Mouse (Mus musculus) right cerebral cortex, adult 2 months (tissue): Measurements from ENCODE around the gene Coq5.
A peak's percentile ranks its signal among the peaks of the same experiment; 100 is the strongest.
"Not testable (repeated sequence)": the region's sequence is repeated elsewhere in the genome, so short reads cannot be mapped to it uniquely, and the experiment has no call there.

Experiments
- DNase-seq, 2 experiments: peaks; one replicate each; pipeline ENCODE4 v3.0.0; 2021 to 2022; ENCODE audit warnings: low spot score in 2 of 2

The Coq5 gene

GRCm38 (mm10) chr5:115267469-115268045 lies 11.9 kb upstream of the Coq5 start:
- DNase-seq: no peak

- no peak for DNase-seq
Measured at GRCm38 (mm10) chr5:115268266-115268665, 11.2 kb upstream of the Coq5 start.

- DNase-seq: no peak
Measured at GRCm38 (mm10) chr5:115269969-115270368, 9.5 kb upstream of the Coq5 start.

DNA sequence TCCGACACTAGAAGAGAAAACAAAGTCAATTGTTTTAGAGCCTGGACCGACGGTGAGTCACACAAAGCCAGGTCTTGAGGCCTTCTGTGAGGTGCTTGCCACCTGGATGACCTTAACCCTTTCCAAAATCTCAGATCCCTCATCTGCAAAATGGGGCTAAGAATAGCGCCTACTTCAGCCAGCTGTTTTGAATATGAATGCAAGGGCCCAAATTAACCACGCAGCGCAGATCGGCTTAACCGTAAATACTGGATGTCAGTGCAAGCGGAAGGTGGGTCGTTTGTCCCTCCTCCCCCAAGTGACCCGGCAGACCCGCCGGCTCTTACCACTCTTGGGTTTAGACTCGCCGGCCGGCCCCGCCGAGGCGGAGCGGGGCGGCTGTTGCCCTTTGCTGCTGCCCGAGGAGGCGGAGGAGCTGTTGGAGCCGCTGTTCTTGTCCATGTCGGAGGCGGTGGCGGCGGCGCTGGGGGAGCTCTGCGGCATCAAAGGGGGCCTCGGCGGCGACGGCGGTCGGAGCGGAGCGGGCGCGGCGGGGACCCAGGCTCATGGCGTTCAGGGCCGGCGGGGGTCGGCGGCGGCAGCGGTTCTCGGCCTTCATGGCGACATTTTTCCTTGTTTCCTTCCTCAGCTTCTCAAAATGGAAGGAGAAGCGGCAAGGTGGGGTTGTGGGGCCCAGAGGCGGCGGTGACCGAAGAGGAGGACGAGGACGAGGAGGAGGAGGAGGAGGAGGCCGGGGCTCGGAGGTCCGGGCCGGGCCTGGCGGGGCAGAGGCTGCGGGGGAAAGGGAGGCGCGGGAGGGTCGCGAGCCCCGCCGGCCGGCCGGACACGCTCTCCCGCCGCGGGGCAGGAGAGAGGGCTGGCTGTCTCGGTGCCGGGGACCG lies 7.3 kb upstream of the Coq5 start:
- DNase-seq: peak; percentile 29 to 36

- DNase-seq: peak; percentile 99 to 100
Measured at GRCm38 (mm10) chr5:115272812-115273548, 6.5 kb upstream of the Coq5 start, which contains the start of gene Rnf10. Gene Rnf10 (minus strand): TSS chr5:115272898.

DNA sequence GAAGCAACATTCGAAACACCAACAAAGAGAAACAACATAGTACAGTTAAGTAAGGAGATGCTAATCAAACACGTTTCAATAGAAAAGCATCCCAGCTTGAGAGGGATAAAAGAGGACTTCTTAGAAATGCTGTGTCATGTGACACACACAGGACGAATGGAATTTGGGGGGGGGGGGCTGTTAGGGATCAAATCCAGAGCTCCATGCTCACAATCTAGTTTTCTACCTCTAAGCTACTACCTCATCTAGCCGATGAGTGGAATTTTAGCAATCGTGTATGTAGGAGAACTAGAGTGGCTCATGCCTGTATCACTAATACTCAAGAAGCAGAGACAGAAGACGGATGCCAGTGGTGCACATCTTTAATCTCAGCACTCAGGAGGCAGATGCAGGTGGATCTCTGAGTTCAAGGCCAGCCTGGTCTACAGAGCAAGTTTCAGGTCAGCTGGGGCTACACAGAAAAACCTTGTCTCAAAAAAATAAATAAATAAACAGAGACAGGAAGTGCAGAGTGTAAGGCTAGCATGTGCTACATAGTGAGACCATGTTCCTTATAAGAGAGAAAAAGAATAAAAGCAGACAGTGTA lies 5.8 kb upstream of the Coq5 start:
- no peak for DNase-seq

- no peak for DNase-seq
Measured at GRCm38 (mm10) chr5:115274353-115274752, 5.1 kb upstream of the Coq5 start.

GRCm38 (mm10) chr5:115274771-115275170 lies 4.7 kb upstream of the Coq5 start:
- DNase-seq: no peak

- no peak for DNase-seq
Measured at GRCm38 (mm10) chr5:115275998-115276397, 3.5 kb upstream of the Coq5 start.

DNA sequence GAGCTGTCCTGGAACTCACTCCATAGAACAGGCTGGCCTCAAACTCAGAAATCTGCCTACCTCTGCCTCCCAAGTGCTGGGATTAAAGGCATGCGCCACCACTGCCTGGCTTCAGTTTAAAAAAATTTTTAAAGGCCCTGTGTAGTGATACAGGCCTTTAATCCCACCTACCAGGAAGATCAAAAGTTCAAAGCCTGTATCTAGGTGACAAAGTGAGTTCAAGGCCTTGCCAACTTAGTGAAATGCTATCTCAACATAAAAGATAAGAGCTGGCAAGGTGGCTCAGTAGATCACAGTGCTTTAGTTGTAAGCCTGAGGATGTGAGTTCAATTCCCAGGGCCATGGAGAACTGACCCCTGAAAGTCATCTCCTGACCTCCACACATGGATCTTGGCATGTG lies 1.4 kb upstream of the Coq5 start:
- DNase-seq: no peak

- DNase-seq: no peak
Measured at GRCm38 (mm10) chr5:115278785-115279184, 681 bp upstream of the Coq5 start.

DNA sequence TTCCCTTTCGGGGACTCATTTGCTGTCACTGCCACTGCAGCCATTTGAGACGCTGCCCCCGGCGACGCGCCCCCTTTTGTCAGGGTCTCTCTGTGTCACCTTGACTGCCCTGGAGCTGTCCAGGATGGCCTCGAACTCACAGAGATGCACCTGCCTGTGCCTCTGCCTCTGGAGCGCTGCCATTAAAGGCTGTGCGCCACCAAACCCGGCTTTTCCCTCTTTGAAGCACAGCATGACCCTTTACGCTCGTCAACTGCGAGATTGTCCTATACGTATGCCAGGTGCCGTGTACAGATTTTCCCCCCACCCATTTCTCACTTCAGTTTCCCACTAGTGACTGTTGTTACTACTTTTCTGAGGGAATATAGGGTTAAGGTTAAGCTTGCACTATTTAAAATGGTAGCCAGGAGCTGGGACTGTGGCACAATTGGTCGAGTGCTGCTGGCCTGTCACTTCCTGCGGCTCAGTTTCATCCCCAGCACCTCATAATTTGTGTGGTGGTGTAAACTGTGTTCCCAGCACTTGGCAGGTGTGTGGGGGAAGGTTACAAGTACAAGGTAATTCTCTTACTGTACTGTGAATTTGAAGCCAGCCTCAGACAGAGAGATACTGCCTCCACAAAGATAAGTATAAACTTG lies 703 bp downstream of the Coq5 start:
- DNase-seq: no peak

GRCm38 (mm10) chr5:115284735-115285134 lies 5.3 kb downstream of the Coq5 start:
- no peak for DNase-seq

DNA sequence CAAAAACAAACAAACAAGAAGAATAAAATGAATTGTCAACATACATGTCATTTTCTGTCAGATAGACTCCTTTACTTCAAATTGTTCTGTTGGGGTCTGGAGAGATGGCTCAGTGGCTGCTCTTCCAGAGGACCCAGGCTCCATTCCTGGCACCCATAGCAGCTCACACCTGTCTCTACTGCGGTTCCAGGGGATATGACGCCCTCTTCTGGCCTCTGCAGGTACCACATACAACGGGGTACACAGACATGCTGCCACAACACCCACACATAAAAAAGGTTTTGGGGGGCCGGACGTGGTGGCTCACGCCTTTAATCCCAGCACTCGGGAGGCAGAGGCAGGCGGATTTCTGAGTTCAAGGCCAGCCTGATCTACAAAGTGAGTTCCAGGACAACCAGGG lies 14.7 kb downstream of the Coq5 start:
- DNase-seq: no peak

DNA sequence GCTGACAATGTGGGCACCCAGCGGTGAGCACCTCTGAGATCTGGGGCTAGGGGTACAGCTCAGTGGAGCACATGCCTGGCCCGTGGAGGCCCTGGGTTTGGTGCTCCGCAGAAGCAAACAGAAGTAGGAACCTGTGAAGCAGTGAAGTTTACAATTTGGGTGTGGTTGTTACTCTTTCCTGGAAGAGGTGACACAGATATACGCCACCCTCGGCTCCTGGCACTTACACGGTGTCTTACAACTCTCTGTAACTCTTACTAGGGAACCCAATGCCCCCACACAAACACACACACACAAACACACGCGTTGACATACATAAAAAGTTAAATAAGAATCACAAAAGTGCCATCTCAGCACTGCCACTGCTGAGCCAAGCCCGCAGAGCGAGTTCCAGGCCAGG lies 16.9 kb downstream of the Coq5 start:
- DNase-seq: no peak

DNA sequence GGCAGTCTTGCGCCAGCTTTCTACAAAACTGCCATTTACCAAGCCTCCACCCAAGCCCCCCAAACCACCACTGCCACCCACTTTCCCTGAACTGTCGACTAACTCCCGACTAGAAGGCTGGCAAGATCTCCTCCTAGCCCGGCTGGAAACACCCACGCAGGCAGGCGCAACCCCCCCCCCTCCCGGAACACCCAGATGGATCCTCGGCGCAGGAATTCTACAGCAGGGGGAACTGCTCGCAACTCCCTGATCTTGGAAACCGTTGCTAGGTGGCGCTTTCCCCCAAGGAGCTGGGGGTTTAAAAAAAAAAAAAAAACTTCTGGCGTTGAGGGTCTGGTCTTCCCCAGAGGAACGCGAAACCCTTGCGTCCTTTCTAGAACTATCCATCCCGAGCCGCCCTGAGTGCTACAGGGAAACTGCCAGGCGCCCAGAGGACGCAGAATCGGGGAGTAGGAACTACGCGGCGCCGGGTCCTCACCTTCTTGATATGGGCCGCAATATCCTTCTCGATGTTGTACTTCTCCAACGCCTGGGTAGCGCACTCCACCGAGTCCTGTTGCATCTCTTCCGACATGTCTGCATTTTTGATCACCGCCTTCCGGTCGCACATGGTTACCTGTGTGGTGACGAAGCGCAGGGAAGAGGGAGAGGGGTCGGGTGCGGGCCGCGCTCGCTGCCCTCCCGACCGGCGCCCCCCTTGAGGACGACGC lies 20.7 kb downstream of the Coq5 start:
- DNase-seq: peak; percentile 55 to 61

- peak; percentile 100 for DNase-seq
Measured at GRCm38 (mm10) chr5:115300792-115301614, 21.5 kb downstream of the Coq5 start, which contains the start of gene Dynll1. Gene Dynll1 (minus strand): TSS chr5:115300999.

GRCm38 (mm10) chr5:115301615-115302014 lies 22.1 kb downstream of the Coq5 start:
- DNase-seq: peak in 1 of 2 experiments; percentile 34

- DNase-seq: not testable (repeated sequence)
Measured at GRCm38 (mm10) chr5:115302190-115302589, 22.7 kb downstream of the Coq5 start.

- no peak for DNase-seq
Measured at GRCm38 (mm10) chr5:115312354-115312753, 32.9 kb downstream of the Coq5 start.
